Mouse (Mus musculus) left cerebral cortex, postnatal 14 days (tissue): Measurements from ENCODE around the gene Tiam1. TPM values are rescaled to one million over a fixed set of nuclear protein-coding genes. Genes with fewer than 3 reads are reported as not detected.

Experiments
- total RNA-seq, 2 experiments: library from RNA; stranded (reverse); gene quantifications; 2 replicates each; pipeline ENCODE4 v1.2.3; 2021

Gene Tiam1
- total RNA-seq, 2 experiments from 2014 or later, result 88.5 to 101 TPM

Other genes starting within 250 kb of the Tiam1 start
- 100 to 1,000 TPM; 317 to 340 TPM for gene Sod1, start 77.0 kb upstream of the Tiam1 start, total RNA-seq
- gene Scaf4, start 140.7 kb upstream of the Tiam1 start, total RNA-seq, result 10 to 100 TPM; 39.6 to 40.8 TPM
- 10 to 100 TPM; 11.8 to 14.5 TPM for gene Hunk, start 242.2 kb upstream of the Tiam1 start, total RNA-seq